Mouse (Mus musculus): ENCODE data around the gene Tpo.

Gene Tpo

DNA sequence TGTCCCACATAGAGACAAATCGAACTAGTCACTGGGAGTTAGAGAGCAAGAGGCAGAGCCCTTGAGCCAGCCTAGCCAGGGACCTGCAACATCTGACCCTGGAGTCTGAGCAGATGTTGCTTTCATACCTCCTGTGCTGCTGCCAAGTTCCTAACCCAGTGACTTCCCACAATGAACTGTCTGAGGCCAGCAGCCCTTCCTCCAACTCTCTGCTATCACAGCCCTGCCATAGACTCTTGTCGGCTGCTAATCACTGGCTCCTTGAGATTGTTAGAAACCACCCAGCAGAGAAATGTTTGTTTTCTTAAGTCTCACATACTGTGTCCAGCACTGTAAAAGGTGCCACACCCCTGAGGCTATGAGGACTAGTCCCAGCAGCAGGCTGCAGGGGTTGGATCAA, 56.1 kb downstream of the Tpo start:
- DNase-seq: no peak

DNA sequence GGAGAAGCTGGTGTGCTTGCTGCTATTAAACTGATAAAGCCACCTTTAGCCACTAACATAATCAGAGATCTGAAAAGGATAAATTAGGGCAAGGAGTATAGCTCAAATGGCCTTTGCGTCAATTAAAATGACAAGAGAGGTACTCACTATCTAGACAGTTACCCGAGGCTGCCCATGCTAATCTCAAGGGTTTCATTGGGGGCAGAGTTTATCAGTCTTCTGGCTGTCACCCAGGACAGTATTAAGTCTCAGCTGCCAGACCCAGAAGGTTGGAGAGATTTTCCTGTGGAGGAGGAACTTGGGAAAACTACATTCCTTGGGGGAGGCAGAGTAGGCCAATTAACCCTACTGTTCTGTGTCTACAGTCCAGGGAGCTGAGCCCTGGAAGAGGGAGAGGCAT, 63.1 kb downstream of the Tpo start:
- no peak for DNase-seq

DNA sequence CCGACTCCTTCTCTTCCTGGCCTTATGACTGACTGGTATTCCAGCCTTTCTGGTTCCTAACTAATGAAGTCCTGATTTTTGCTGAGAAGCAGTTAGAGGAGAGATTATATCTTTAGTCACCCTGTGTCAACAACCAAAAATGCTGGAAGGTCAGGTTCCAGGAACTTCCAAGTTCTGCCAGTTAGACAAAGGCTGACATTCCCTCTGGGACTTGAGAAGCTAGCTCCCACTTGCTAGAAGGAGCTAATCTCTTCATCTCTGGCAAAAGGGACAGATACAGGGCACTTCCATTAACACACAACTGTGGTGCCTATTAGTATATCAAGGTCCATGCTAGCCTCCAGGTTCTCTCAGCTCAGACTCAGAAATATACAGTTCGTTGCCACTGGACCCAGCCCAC, 64.6 kb downstream of the Tpo start:
- DNase-seq: no peak

DNA sequence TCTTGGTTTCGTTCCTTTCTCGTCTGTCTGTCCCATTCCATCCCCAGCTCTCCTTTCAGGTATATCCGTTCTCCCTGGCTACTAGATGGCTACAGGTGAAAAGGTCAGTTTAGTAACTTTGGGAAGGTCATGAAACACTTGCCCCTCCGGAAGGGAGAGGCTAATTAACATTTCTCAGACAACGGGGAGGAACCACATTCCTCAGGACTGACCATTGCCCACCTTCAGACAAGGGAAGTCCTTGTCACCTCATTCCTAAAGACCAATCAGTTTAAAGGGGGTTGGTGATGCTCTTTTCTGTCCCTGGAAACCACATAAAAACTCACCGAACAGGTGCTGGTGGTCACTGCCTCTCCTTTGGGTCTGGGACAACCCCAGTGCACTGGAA, 70.3 kb downstream of the Tpo start:
- DNase-seq: no peak

DNA sequence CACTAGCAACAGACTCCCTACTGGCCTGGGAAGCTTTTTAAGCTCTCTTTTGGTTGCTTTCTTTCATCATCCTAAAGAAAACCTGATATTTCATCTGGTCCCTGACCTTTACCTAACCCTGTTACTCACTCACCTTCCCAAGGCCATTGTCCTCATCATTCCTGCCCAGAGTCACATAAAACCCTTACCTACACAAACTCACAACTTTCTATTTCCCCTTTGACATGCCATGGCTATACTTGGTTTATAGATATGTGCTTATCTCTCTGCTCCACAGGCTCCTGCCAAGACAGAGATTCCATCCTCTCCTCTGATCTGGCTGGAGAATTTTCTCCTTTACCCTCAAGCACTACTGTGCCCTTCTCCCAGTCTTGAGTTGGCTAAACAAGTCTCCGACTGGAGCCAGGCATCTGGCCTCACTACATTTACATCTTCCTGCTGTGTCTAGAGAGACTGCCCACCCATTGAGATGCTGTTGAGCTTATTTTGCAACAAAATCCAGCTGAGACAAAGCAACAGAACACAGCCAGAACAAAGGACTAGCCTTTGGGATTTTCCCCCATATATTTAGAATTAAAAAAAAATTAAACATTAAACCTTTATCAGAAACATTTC, 70.8 kb downstream of the Tpo start:
- no peak for DNase-seq

DNA sequence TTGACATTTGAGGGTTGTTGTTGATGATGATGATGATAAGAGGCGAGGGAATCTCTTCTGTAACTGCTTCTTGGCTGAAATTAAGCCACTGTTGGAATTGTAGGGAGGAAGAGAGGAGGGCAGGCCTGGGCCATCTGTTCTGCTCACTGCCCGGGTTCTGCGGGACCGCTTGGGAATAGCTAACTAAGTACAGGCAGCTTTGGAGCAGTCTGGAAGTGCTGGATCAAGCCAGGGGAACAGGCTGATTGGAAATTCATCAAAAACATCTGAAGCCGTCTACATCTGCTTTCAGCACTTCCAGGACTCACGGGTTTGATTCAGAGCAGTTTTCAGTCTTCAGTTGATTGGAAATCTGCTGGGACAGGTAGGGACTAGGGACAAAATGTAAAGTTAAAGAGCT, 74.4 kb downstream of the Tpo start:
- no peak for DNase-seq

DNA sequence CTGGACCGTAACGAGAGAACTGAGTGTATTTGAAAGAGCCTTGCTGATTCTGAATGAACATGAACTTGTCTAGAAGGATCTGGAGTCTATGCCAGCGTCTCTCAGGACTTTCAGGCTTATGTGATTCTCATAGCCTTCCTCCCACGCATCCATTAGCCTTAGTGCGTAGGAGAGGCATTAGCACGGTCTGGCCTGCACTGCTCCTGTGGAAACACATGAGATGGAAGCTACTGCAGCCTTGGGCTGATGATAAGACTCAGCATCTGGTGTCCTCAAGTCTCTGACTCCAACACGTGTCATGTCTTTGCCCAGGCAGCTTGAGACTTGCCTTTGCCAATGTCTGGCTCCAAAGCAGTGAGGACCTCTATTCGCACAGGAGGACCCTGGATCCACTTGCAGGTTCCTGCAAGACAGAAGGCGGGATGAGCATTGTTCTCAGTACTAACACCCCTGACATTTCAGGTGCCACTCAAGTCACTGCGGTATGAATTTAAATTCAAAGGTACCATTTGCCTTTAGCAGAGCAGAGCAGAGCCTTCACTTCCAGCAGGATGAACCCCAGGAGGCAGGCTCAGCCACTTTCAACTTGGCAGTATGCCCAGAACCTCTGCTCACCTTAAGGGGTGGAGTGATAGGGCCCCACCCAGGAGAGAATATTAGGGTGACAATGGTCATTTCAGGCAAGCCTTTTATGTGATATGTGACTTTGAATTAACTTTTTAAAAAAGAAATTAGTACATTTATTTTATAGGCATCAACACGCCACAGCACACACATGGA, 77.5 kb downstream of the Tpo start:
- no peak for DNase-seq

DNA sequence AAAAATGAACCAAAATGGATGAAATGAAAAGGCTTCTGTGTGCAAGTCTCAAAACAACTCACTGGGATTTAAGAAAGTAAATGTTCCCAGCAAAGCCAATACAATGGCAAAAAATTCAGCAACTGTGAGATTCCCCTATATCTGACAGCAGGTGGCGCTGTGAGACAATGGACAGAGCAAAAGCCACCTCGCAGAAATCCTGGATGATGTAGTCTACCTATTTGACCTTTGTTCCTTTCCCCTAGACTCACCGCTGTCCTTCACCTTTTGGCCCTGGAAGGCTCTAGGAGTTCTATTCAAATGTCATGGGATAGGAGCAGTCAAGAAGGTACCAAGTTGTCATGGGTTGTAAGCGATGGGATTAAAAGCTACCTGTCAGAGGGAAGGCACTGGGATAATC, 82.2 kb downstream of the Tpo start:
- DNase-seq: peak; percentile 39

DNA sequence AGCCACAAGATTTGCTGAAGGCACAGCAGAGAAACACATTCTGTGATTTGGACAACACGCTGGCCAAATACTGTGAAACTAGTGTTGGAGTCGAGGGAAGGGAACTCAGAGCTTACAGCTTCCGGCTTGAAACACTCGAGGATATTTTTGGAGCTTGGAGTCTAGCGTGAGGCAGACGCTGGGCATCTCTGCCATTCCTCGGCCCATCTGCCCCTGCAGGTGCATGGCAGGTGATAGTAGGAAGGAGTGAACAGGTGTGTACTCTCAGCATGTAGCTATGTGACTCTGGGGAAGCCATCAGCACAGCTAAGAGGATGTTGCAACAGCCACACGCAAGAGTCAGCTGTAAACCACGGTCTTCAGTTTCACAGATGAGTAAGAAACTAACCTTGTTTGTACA, 82.6 kb downstream of the Tpo start:
- no peak for DNase-seq

DNA sequence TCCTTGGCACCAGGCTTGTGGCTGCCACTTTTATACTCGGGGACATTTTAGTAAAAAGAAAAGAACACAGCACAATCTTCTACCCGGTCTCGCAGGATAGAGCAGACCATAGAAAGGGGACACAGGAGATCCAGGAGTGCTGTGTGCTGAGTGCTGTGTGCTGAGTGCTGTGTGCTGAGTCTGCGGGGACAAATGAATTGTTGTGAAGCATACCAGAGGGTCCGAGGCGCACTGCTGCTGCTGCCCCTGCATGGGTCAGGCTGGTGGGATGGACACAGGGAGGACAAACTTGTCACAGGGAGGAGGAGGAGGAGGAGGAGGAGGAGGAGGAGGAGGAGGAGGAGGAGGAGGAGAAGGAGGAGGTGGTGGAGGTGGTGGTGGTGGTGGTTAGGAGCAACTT, 83.6 kb downstream of the Tpo start:
- no peak for DNase-seq

DNA sequence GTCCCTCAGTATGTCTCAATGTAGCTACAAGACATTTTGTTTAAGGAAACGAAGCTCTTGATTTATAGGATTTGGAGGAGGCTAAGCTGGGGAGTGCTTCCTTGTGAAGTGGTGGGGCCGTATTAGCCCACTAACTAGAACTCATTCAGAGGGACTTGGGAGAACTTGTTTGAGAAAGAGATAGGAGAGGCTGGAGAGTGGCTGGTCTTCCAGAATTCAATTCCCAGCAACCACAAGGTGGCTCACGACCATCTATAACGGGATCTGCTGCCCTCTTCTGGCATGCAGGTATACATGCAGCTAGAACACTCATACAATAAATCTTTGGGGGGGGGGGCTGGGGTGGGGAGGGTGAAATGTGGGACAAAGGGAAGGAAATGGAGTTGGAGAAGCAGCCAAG, 92.3 kb downstream of the Tpo start:
- no peak for DNase-seq

DNA sequence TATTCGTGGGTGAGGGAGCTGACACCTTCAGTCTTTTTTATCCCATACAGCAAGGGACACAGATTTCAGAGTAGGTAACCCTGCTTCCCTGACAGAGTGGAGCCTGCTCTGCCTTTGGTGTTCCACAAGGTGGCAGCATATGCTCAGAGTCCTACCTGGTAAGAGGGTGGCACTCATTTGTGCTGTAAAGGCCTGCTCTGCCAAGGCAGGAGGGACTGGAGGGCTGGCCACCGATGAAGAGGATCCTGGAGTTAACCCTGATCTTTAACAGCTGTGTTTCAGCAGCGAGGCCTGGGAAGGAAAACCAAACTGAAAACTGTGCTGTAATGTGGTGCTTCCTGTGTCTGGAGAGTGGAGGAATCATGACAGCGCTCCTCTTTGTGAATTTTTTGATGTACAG, 92.9 kb downstream of the Tpo start:
- peak; percentile 12 for DNase-seq

DNA sequence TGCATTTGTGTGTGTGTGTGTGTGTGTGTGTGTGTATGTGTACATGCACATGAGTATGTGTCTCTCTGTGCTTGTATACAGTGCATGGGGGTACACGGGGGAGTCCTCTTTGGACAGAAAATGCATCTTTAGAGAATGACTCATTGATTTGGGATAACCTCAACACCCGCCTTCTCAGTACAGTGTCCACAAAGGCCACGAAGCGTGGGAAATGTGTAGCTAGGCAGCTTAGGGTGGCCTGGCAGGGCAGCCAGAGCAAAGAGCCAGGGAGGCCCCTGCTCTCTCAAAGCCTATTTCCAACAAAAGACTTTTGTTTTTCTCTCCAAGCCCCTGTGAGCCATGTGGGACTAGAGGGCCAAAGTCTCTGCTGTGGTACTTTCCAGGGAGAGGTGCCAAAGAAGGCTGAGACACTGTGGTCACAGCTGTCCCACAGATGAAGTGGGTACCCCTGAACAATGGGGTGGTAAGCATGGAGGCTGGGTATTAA, 95.8 kb downstream of the Tpo start:
- DNase-seq: no peak

DNA sequence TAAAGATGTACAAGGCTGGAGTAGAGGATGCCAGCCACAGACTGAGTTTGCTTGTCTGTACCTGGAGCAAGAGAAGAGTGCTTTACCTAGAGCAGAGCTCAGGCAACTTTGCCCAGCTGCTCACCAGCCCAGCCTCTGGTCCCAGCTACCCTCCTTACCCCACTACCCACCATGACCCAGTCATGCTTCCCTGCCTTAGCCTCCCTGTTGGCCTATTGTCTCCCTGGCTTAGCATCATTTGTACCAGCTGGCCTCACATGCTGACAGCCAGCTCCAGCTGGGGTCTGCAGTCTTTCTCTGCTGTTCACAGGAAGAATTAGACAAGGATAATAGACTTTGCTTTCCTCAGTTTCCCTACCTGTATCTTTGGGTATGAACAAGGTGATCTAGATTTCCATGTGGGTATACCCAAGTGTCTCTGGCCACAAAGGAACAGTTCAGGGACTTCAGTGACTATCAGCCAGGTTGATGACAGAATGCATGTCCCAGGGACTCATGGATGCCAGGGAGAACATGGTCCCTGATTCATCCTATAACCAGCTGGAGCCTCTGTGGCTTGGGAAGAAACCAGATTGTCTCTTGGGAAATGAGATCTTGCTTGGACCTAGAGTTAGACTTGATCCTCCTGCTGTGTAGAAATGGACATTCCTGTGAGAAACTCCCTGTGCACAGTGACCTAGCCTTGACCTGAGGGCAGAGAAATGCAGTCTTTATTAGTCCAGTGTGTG, 96.4 kb downstream of the Tpo start:
- no peak for DNase-seq

DNA sequence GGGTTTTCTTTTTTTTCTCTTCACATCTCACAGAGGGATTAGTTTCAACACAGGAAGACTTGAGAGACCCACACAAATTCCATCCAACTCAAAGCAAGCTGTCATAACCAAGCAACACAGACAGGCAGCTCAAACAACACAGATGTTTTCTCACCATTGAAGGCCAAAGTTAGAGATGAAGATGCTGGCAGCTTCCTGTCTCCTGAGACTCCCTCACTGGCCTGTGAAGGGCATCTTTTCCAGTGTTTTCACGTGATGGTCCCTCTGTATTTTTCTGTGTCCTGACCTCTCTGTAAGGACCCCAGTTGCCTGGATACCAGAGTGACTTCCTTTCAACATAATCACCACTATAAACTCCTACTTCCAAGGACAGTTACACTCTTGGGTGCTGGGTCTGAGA, 97.0 kb downstream of the Tpo start:
- no peak for DNase-seq

DNA sequence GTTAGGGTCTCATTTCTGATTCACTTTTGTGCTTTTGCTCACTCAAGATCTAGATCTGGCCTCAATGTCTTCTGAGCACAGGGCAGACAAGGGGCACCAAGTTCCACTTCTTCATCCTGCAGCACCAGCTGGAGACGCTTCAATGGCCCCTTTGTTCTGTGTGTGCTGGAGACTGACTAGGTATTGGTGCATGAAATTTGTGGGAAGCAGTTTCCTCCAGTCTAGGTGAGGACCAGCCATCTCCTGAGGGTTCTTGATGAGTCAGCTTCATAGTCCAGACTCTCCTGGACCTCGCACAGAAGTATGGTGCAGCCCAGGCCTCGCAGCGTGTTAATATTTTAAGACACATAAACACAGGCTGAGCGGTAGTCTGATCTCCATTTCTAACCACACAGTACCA, 97.7 kb downstream of the Tpo start:
- no peak for DNase-seq

DNA sequence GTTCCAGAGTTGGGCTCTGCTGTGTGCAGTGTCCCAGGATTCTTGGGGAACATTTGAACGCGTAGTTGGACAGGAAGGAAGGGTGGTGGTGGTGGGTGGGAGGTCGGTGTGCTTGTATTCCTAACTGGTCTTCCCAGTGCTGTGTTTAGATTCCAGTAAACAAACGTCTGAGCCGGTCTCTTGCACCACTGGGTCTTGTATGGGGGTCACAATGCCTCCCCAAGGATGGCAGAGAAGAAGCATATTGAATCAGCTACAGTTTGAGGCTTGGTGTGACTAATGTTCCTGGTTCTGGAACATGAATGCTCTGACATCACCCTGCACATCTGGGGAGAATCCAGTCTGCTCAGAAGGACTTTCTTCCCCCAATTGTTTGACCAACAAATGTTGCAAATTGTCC, 101.9 kb downstream of the Tpo start:
- no peak for DNase-seq

DNA sequence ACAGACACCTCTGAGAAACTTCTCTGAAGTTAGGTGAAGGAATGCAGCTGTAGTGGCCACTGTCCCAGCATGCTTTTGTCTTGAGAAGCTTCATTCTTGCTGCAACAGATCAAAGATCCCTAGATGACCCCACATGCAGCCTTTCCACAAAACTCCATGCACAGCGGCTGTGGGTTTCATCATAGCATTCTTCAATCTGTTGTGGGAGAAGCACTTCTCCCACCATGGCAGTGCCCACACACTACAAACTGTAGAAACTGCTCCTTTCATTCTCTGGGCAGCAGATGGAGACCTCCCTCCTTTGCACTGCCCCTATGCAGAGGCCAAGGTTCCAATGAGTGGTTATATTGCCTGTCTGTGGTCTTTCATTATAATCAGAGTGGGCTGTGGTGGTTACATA, 103.3 kb downstream of the Tpo start:
- DNase-seq: no peak

DNA sequence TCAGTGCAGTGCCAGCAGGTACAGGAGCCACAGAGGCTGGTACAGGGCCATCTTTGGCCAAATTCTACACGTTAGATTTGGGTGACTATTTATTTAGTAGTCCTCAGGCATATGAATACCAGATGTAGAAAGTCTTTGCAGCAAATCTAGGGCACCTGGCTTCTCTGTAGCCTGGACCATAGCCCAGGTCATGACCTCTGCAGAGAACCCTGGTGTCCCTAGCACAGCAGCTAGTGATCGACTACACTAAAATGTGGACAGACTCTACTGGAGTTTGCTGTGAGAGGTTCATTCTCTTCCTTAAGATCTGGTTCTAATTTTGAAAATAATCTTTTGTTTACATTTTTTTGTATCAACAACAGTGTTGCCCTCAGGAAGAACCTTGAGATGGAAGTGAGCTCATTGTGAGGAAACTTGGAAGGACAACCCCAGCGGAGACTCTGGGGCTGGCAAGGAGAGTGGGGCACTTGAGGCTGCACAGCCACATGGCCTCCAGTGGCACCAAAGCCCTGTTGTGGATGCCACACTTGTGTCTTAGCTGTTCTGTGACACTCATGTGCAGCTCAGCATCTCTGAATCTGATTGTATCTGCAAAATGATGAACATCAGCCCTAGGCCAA, 104.6 kb downstream of the Tpo start:
- DNase-seq: no peak

DNA sequence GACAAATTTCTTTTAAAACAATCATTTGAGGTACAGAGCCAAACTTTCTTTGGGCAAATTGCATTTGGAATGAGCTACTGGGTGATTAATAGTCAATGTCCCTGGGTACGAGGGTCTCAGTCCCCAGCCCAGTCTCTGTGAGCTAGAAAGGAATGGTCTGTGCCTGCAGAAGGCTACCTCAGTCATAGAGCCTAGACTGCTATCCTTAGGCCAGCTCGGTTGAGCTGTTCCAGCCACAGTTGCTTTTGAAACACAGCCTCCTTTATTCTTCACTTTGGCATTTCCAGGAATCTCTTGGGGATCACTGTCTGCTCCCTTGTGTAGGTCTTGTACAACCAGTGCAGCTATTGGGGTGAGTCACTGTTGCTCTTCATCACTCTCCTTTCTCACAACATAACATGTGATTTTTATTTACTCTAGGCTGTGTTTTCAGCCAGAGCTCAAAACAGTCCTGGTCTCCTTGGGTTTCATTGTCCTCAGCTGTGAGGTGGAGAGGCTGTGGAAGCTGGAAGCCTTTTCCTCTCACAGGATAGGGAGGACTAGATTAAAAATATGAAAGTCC, 108.1 kb downstream of the Tpo start:
- no peak for DNase-seq

DNA sequence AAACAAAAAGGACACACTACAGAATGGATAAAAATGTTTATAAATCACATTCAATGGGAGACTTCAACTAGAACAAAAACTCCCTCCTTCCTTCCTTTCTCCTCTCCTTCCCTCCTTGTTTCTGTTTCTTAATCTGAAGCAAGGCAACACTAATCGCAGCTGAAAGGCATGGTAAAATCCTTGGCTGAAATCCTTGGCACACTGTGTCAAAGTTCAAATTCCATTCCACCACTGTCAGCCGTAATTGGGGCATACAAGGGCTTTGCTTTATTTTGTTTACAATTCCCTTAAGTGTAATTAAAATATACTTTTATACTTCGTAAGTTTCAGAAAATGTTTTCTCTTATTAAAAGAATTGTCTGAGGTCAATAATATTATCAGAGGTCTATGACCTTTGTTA, 108.9 kb downstream of the Tpo start:
- DNase-seq: no peak

DNA sequence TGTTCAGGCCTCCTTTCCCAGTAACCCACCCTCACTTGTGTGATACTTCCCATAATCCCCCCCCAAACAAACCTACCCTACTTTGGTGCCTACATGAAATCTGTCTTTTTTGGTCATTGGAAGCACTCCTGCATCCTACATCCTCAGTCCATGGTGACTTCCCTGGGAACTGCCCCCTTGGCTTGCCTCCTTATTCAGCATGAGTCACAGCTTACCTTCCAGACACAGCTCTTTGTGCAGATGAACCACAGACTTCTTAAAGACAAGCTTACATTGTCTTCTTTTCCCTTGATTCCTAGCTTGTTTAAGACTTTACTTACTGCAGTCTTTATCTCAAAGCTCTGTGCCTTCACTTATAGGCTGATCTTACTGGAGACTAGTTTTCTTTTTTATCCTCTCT, 112.0 kb downstream of the Tpo start:
- DNase-seq: no peak

DNA sequence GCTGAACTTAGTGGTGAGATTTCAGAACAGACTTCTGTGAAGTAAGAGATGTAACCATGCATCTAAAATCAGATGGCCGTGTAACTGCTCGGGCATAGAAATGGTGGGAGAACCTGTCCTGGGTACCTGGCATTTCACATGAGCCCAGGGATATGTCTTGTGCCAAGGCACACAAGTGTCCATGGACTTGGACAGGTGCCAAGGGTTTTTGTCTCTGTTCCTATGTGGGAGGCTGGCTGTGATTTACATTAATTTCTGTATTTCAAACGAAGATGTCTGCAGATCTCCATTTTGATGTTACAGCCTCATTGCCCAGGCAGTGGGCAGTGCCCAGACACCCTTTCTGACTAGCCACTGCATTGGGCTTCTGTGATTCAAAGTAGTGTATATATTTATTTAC, 115.3 kb downstream of the Tpo start:
- no peak for DNase-seq

DNA sequence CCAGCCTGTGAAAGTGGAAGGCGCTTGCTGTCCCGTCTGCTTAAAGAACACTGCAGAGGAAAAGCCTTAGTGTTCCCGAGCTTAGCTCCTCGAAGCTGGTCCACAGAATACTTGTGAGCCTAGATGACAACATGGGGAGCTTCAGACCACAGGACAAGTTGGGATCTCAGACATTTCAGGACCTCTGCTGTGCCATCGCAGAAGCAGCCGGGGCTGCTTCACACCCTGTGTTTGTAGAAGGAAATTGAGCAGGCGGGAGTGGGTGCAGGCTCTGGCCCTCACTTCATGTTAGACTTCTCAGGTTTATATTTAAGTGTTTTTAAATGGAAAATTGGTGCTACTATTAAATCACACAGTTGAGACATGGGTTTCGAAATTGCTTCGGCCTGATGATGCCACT, 116.9 kb downstream of the Tpo start:
- no peak for DNase-seq
